ENCODE assay signal across 9 mouse cellular contexts in the genomic region with DNA sequence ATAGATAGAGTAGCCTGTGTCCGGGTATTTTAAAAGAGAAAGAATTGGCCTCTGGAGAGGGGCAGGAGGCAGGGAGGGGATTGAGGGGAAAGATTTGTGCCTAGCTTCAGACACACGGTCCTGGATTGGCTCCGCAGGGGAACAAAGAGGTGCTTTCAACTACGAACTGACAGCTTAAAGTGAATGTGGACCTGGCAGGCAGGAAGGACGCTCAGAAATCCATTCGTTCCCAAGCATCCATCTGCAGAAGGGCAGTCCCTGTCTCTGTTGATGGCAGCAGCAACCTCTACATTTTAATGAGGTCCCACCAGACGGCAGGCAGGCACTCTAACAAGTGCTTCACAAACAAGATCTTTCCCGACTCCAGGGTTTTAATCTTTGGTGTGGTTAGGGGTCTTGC. TPM values are rescaled to one million over a fixed set of nuclear protein-coding genes. Genes with fewer than 3 reads are reported as not detected.
DNase-seq lines count a peak whose midpoint lies in the region; ATAC-seq and TF ChIP-seq lines count a peak whose summit lies in the region.
"Had no signal": no experiment of that assay in that cellular context is flagged by ENCODE, and none has a peak within 500 bp of the region (broad histone marks: within the 10 kb centered on the region; RNA-seq: fewer than 3 reads in every experiment).

No protein-coding gene starts in this region.

- ATAC-seq in frontal cortex, adult (ENCODE audit: low TSS enrichment), result 0 out of 2 replicates have a peak, but pooled peaks have one; percentile 13
- ATAC-seq in hindbrain, embryonic 14.5 days (ENCODE audit: low FRiP score), result peak; percentile 59
- peak; percentile 82 for ATAC-seq in midbrain, embryonic 11.5 days (ENCODE audit: low FRiP score)

- no peak for TF ChIP-seq CTCF in testis, adult 2 months (IDR thresholded peaks at IDR 0.05; ENCODE audit: control insufficient read depth, insufficient read depth, insufficient replicate concordance, low read depth, low read length)

- no peak overlapping the region; the same call in 1 of the 2 replicates for H3K27ac ChIP-seq in testis, adult 2 months (ENCODE audit: control insufficient read depth, insufficient read depth, low read depth, low read length)
- H3K27ac ChIP-seq in hindbrain, embryonic 14.5 days, result peak overlapping the region; percentile 39; the same call in 1 of the 2 replicates
- peak overlapping the region; percentile 20; the same call in 1 of the 2 replicates for H3K27ac ChIP-seq in midbrain, embryonic 11.5 days (ENCODE audit: low read depth, low read length)

- no peaks in the 10 kb centered on the region for H3K9me3 ChIP-seq in hindbrain, embryonic 14.5 days (ENCODE audit: control insufficient read depth, low read length)
- no peaks in the 10 kb centered on the region for H3K9me3 ChIP-seq in midbrain, embryonic 11.5 days (ENCODE audit: control insufficient read depth, low read length)
- H3K9me3 ChIP-seq: G1E had no signal

- peaks cover 10% of the 10 kb centered on the region for H3K4me1 ChIP-seq in testis, adult 2 months (ENCODE audit: control insufficient read depth, insufficient read depth, low read length)
- H3K4me1 ChIP-seq in hindbrain, embryonic 14.5 days (replicated peaks; ENCODE audit: control insufficient read depth, insufficient read depth, low read length), result peaks cover 10% of the 10 kb centered on the region; the same call in 1 of the 2 replicates
- H3K4me1 ChIP-seq in midbrain, embryonic 11.5 days (ENCODE audit: control insufficient read depth, insufficient read depth, low read length), result peaks cover 14% of the 10 kb centered on the region

- no peaks in the 10 kb centered on the region for H3K36me3 ChIP-seq in testis, adult 2 months (ENCODE audit: control insufficient read depth, insufficient read depth, low read length)
- no peaks in the 10 kb centered on the region for H3K36me3 ChIP-seq in hindbrain, embryonic 14.5 days (replicated peaks; ENCODE audit: control insufficient read depth, insufficient read depth)
- no peaks in the 10 kb centered on the region for H3K36me3 ChIP-seq in midbrain, embryonic 11.5 days (ENCODE audit: control insufficient read depth, insufficient read depth, low read length)
- H3K36me3 ChIP-seq: G1E had no signal

- no peak for TF ChIP-seq POLR2A in testis, adult 2 months (IDR thresholded peaks at IDR 0.05; ENCODE audit: control insufficient read depth, low read depth, low read length)

- peak overlapping the region; percentile 52; the same call in 1 of the 2 replicates for H3K9ac ChIP-seq in hindbrain, embryonic 14.5 days
- peak overlapping the region; percentile 56 for H3K9ac ChIP-seq in midbrain, embryonic 11.5 days (ENCODE audit: low read length)

- no peaks in the 10 kb centered on the region for H3K27me3 ChIP-seq in testis, adult 2 months (ENCODE audit: control insufficient read depth, insufficient read depth, low read length)
- H3K27me3 ChIP-seq in hindbrain, embryonic 14.5 days (ENCODE audit: control insufficient read depth, insufficient read depth, low read length), result no peaks in the 10 kb centered on the region
- H3K27me3 ChIP-seq in midbrain, embryonic 11.5 days (ENCODE audit: control insufficient read depth, insufficient read depth, low read length), result no peaks in the 10 kb centered on the region

- peak overlapping the region; percentile 83 for H3K4me3 ChIP-seq in testis, adult 2 months (ENCODE audit: control insufficient read depth, low read depth, low read length)
- H3K4me3 ChIP-seq in hindbrain, embryonic 14.5 days (replicated peaks; ENCODE audit: low read length), result peak overlapping the region; percentile 27
- H3K4me3 ChIP-seq in midbrain, embryonic 11.5 days (ENCODE audit: low read depth, low read length), result peak overlapping the region; percentile 18

- WGBS in hindbrain, embryonic 14.5 days, result 1% methylated on average over 8 of the region's 8 CpGs
- under 1% methylated on average over 8 of the region's 8 CpGs for WGBS in midbrain, embryonic 11.5 days

- peak overlapping the region; percentile 54 for H3K4me2 ChIP-seq in hindbrain, embryonic 14.5 days (replicated peaks)
- peak overlapping the region; percentile 47 for H3K4me2 ChIP-seq in midbrain, embryonic 11.5 days

- no peak for DNase-seq in frontal cortex, postnatal 14 days (ENCODE audit: low spot score in 2 of 2)
- no peak for DNase-seq in testis, postnatal 10 days (ENCODE audit: low spot score)
- DNase-seq in hindbrain, embryonic 14.5 days (ENCODE audit: low spot score), result peak; percentile 50
- peak; percentile 91 for DNase-seq in midbrain, embryonic 11.5 days (ENCODE audit: low spot score, missing footprints)
- DNase-seq in natural killer cell, adult 2 months (ENCODE audit: low spot score in 2 of 2), result no peak
- DNase-seq in layer of hippocampus, adult 8-10 months (ENCODE audit: low spot score in 2 of 2), result no peak

RNA-seq across cellular contexts. Expression of gene Pttg1, which starts 40.3 kb away (rescaled TPM):
- polyA plus RNA-seq in testis, adult 2 months (2012; rRNA removed), result 101 and 105 TPM in 2 replicates
- 44.9 and 53.0 TPM in 2 replicates for polyA plus RNA-seq in hindbrain, embryonic 14.5 days (2014; fragmentation: Nextera tagmentation; extraction: Ambion mirVana)
- polyA plus RNA-seq in midbrain, embryonic 11.5 days (2014; fragmentation: Nextera tagmentation; extraction: Ambion mirVana), result 89.0 and 97.1 TPM in 2 replicates
- total RNA-seq in layer of hippocampus, adult 8-10 months (2022), result 10 to 100 TPM; 26.2 to 36.5 (median 28.3) TPM

RNA-seq across cellular contexts. Expression of gene Slu7, which starts 47.8 kb away (rescaled TPM):
- 5.0 and 6.2 TPM in 2 replicates for polyA plus RNA-seq in testis, adult 2 months (2012; rRNA removed)
- polyA plus RNA-seq in hindbrain, embryonic 14.5 days (2014; fragmentation: Nextera tagmentation; extraction: Ambion mirVana), result 55.2 and 57.0 TPM in 2 replicates
- polyA plus RNA-seq in midbrain, embryonic 11.5 days (2014; fragmentation: Nextera tagmentation; extraction: Ambion mirVana), result 71.6 and 76.7 TPM in 2 replicates
- 10 to 100 TPM; 42.3 to 55.9 (median 51.1) TPM for total RNA-seq in layer of hippocampus, adult 8-10 months (2022)

Comparison
In these comparisons a context has a peak if more than half of its experiments do, and no peak if none do; other contexts are left out.
1. ATAC-seq: peak in every context shown above with its lines; median percentile 82 in midbrain, embryonic 11.5 days; 59 in hindbrain, embryonic 14.5 days; 13 in frontal cortex, adult.
2. DNase-seq: peak in hindbrain, embryonic 14.5 days (single experiment) and midbrain, embryonic 11.5 days (single experiment); none in frontal cortex, postnatal 14 days (0 of 2), testis, postnatal 10 days (single experiment), natural killer cell, adult 2 months (0 of 2) and layer of hippocampus, adult 8-10 months (0 of 2).
3. H3K4me3 ChIP-seq: peak in every context shown above with its lines; median percentile 83 in testis, adult 2 months; 27 in hindbrain, embryonic 14.5 days; 18 in midbrain, embryonic 11.5 days.